16 mouse cellular contexts compared by ENCODE assay signal in genomic region chr17:75544262-75544661, GRCm38 (mm10). TPM values are rescaled to one million over a fixed set of nuclear protein-coding genes. Genes with fewer than 3 reads are reported as not detected.
DNase-seq lines count a peak whose midpoint lies in the region; ATAC-seq and TF ChIP-seq lines count a peak whose summit lies in the region.
"Had no signal": no experiment of that assay in that cellular context is flagged by ENCODE, and none has a peak within 500 bp of the region (broad histone marks: within the 10 kb centered on the region; RNA-seq: fewer than 3 reads in every experiment).

No protein-coding gene starts in this region.

- H3K79me2 ChIP-seq in liver, adult 2 months (ENCODE audit: control insufficient read depth, insufficient read depth, low read length) = peaks cover 6% of the 10 kb centered on the region; the same call in 1 of the 2 replicates

- no peak for TF ChIP-seq CTCF in liver, adult 2 months (IDR thresholded peaks at IDR 0.05; ENCODE audit: low read depth, low read length)
- TF ChIP-seq CTCF in midbrain, postnatal 0 days (IDR thresholded peaks at IDR 0.05) = no peak

- WGBS in heart, embryonic 13.5 days = 25% methylated on average over 7 of the region's 7 CpGs
- 31% methylated on average over 7 of the region's 7 CpGs for WGBS in liver, adult 2 months
- 84% methylated on average over 7 of the region's 7 CpGs for WGBS in midbrain, postnatal 0 days

- H3K36me3 ChIP-seq in heart, embryonic 13.5 days = peaks cover 72% of the 10 kb centered on the region
- H3K36me3 ChIP-seq in liver, adult 2 months (ENCODE audit: control insufficient read depth, insufficient read depth, low read length) = peaks cover 16% of the 10 kb centered on the region; the same call in 1 of the 2 replicates
- H3K36me3 ChIP-seq in midbrain, postnatal 0 days (ENCODE audit: insufficient read depth, low read length) = peaks cover 21% of the 10 kb centered on the region

- peak; percentile 73 for DNase-seq in ovary, postnatal 36 days (ENCODE audit: low spot score)
- no peak for DNase-seq in ovary, postnatal 14 days (ENCODE audit: low spot score)
- peak; percentile 31 for DNase-seq in liver, adult 2 months (ENCODE audit: extremely low read depth, low read depth, low spot score)
- no peak for DNase-seq in midbrain, postnatal 0 days (ENCODE audit: low spot score)
- no peak for DNase-seq in right cerebral cortex, postnatal 14 days
- DNase-seq in neural tube, embryonic 10.5 days (ENCODE audit: extremely low spot score, low spot score) = no peak
- DNase-seq: forebrain, postnatal 0 days; gastrocnemius, postnatal 10 days; kidney, adult 9 months; lung, adult 2 months; spleen, adult 18-20 months had no signal

- H3K4me1 ChIP-seq in heart, embryonic 13.5 days = peaks cover 24% of the 10 kb centered on the region
- H3K4me1 ChIP-seq in liver, adult 2 months (ENCODE audit: control insufficient read depth, insufficient read depth, low read length) = peaks cover 3% of the 10 kb centered on the region
- no peaks in the 10 kb centered on the region for H3K4me1 ChIP-seq in midbrain, postnatal 0 days (ENCODE audit: insufficient read depth, low read length)
- H3K4me1 ChIP-seq: limb, embryonic 10.5 days had no signal

- TF ChIP-seq POLR2A in liver, adult 2 months (IDR thresholded peaks at IDR 0.05; ENCODE audit: extremely low read depth, insufficient read depth, low read length) = no peak

- H3K9me3 ChIP-seq in heart, embryonic 13.5 days = no peaks in the 10 kb centered on the region
- H3K9me3 ChIP-seq in midbrain, postnatal 0 days (ENCODE audit: low read length) = no peaks in the 10 kb centered on the region
- H3K9me3 ChIP-seq: embryonic facial prominence, embryonic 12.5 days; limb, embryonic 10.5 days; neural tube, embryonic 13.5 days had no signal

- ATAC-seq in heart, embryonic 13.5 days (ENCODE audit: extremely low read depth, insufficient number of reproducible peaks, low FRiP score, low TSS enrichment) = no peak
- ATAC-seq in midbrain, postnatal 0 days (ENCODE audit: low FRiP score) = no peak
- ATAC-seq: forebrain, postnatal 0 days; midbrain, embryonic 16.5 days had no signal

- H3K4me3 ChIP-seq in heart, embryonic 13.5 days = no peak overlapping the region
- H3K4me3 ChIP-seq in liver, adult 2 months (ENCODE audit: insufficient read depth, low read depth, low read length) = no peak overlapping the region
- no peak overlapping the region for H3K4me3 ChIP-seq in midbrain, postnatal 0 days (ENCODE audit: low read depth, low read length)
- H3K4me3 ChIP-seq: embryonic facial prominence, embryonic 12.5 days; limb, embryonic 10.5 days; neural tube, embryonic 13.5 days had no signal

- H3K4me2 ChIP-seq in heart, embryonic 13.5 days = peak overlapping the region; percentile 28; the same call in 1 of the 2 replicates
- H3K4me2 ChIP-seq in midbrain, postnatal 0 days (ENCODE audit: low read depth, low read length, poor library complexity, severe bottlenecking) = no peak overlapping the region
- H3K4me2 ChIP-seq: embryonic facial prominence, embryonic 12.5 days; neural tube, embryonic 13.5 days had no signal

- H3K27ac ChIP-seq in heart, embryonic 13.5 days (replicated peaks) = peak overlapping the region; percentile 53; the same call in 1 of the 2 replicates
- H3K27ac ChIP-seq in liver, adult 2 months (replicated peaks; ENCODE audit: insufficient read depth, low read depth, low read length) = no peak overlapping the region
- no peak overlapping the region for H3K27ac ChIP-seq in midbrain, postnatal 0 days (ENCODE audit: low read depth, low read length)
- H3K27ac ChIP-seq: embryonic facial prominence, embryonic 12.5 days; limb, embryonic 10.5 days; neural tube, embryonic 13.5 days had no signal

- H3K9ac ChIP-seq in heart, embryonic 13.5 days = no peak overlapping the region; the same call in 1 of the 2 replicates
- H3K9ac ChIP-seq in liver, adult 2 months (ENCODE audit: low read depth, low read length) = no peak overlapping the region
- no peak overlapping the region for H3K9ac ChIP-seq in midbrain, postnatal 0 days (replicated peaks; ENCODE audit: low read length, poor library complexity, severe bottlenecking)
- H3K9ac ChIP-seq: embryonic facial prominence, embryonic 12.5 days; forebrain, postnatal 0 days; neural tube, embryonic 13.5 days had no signal

- H3K27me3 ChIP-seq in heart, embryonic 13.5 days (replicated peaks) = no peaks in the 10 kb centered on the region
- no peaks in the 10 kb centered on the region for H3K27me3 ChIP-seq in liver, adult 2 months (ENCODE audit: control insufficient read depth, insufficient read depth, low read length)
- H3K27me3 ChIP-seq in midbrain, postnatal 0 days (ENCODE audit: insufficient read depth, low read length) = no peaks in the 10 kb centered on the region
- H3K27me3 ChIP-seq: embryonic facial prominence, embryonic 12.5 days; neural tube, embryonic 13.5 days had no signal

RNA-seq across cellular contexts. Expression of gene Fam98a, which starts 7.5 kb away (rescaled TPM):
- polyA plus RNA-seq in heart, embryonic 13.5 days (2015; fragmentation: Nextera tagmentation; extraction: Ambion mirVana) = 23.6 and 26.8 TPM in 2 replicates
- 11.8 and 12.7 TPM in 2 replicates for total RNA-seq in liver, adult 2 months (2014; rRNA removed)
- 6.1 and 7.6 TPM in 2 replicates for polyA plus RNA-seq in liver, adult 2 months (2012; rRNA removed)
- 16.3 and 27.4 TPM in 2 replicates for total RNA-seq in midbrain, postnatal 0 days (2014; rRNA removed)
- polyA plus RNA-seq in midbrain, postnatal 0 days (2015; fragmentation: Nextera tagmentation; extraction: Ambion mirVana) = 17.1 and 20.5 TPM in 2 replicates

Comparison
In these comparisons a context has a peak if more than half of its experiments do, and no peak if none do; other contexts are left out.
1. DNase-seq: peak in ovary, postnatal 36 days (single experiment) and liver, adult 2 months (single experiment); none in ovary, postnatal 14 days (single experiment), midbrain, postnatal 0 days (single experiment), right cerebral cortex, postnatal 14 days (single experiment) and neural tube, embryonic 10.5 days (single experiment).